Mouse (Mus musculus) testis, postnatal 14 days (tissue): ENCODE measurements around the gene Cybrd1.

Experiments
- DNase-seq: peaks from one replicate; pipeline ENCODE4 v3.0.0; 2021; ENCODE audit warnings: low spot score

Gene Cybrd1

DNA sequence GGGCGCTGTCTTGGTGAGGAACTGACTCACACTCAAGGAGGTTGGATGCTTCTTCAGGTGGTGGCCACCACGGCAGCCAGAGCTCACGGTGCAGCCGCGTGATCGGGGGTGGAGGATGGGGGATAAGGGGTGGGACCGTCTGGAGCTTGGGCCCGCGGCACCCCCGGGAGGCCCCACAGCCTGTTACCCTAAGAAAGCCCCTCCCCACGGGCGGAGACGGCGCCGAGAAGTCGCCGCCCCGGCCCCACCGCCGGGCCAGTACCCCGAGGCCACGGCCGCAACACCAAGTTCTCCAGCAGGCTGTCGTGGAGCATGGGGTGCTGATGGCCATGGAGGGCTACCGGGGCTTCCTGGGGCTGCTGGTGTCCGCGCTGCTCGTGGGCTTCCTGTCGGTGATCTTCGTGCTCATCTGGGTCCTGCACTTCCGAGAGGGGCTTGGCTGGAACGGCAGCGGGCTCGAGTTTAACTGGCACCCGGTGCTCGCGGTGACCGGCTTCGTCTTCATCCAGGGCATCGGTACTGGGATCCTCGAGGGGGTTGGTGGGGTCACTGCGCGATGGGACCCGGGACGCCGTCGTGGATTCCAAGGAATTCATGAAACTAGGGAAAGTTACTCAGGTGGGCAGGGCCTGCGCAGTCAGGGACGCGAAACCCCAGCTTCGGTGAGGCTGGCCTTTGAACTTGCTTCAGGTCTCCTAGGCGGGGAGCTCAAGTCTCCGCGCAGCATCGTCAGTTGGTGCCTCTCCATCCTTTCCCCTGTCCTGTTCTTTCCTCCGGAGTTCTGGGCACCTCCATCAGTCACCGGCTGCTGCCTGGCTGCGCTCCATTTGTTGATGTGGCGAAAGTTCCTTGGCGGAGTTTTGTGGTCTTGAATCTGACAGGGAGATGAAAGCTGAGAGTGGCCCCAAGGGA is at the start of gene Cybrd1:
Cybrd1 (plus strand) TSS at position 127 of the 912 bp plus-strand sequence.
- DNase-seq, result no peak

DNA sequence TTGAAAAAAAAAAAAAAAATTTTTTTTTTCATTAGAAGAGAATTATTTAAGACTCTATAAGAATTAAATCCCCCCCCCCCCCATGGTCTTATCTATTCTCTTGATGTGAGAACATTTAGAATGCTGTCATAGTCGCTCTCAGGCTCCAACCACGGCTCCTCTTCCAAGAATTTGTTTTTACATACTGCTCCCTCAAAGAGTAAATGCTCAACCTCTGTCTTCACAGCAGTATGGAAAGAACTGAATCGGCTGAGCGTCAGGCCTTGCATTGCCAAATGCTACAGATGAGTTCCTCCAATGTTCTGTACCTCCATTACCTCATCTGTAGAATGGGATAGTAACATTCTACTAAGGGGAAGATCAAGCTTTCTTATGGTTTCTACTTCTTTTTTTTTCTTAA is 46.1 kb upstream of the Cybrd1 start:
- DNase-seq, result no peak

DNA sequence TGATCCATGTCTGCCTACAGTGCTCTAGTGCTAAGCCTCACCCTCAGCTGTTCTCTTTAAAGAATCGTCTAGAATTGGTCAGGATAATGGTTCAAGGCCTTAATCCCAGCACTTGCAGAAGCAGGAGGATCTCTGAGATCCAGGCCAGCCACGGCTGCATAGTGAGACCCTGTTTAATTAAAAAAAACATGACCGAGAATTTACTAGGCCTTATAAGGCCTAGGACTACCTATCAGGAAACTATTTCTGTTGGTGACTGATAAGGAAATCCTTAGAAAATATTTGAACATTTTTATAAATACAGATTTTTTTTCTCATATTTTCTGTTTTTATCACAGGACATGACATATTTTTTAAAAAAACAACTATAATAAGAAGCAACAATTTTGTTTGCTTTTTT is 44.4 kb upstream of the Cybrd1 start:
- no peak for DNase-seq

DNA sequence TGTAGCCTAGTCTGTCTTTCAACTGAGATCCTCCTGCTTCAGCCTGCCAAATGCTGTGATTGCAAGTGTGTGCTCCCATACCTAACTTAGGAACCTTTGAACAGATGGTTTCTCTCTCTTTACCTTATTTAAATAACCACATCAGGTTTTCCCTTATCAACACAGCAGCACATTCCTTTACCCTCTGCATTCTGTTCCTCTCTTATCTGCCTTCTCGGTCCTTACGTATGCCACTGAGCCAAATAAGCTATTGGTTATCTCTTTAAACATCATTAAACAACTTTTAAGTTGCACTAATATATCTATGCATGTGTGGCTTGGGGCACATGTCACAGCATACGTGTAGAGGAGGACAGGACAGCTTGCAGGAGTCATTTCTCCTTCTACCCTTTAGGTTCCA is 43.9 kb upstream of the Cybrd1 start:
- DNase-seq, result no peak

DNA sequence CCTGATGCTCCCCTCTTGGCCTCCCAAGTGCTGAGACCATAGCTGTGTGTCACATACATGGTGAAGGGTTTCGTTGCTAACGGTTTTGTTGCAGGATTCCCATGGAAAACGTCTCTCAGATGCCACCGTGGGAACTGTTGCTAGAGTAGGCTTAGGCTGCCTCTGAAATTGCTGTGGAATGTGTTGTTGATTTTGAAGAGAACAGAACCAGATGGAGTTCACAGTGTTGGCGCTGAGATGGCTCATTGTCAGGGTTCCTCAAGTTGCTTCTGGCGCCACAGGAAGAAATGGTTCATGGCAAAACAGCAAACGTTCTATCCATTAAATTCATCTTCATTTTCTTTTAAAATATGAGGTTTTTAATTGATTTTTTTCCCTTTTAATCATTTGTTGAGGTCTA is 35.3 kb upstream of the Cybrd1 start:
- no peak for DNase-seq

- no peak for DNase-seq
These were observed 34.1 kb upstream of the Cybrd1 start for GRCm38 (mm10) chr2:71083454-71084193.

GRCm38 (mm10) chr2:71089766-71090165 is 28.0 kb upstream of the Cybrd1 start:
- no peak for DNase-seq

GRCm38 (mm10) chr2:71090660-71091445 is 26.9 kb upstream of the Cybrd1 start:
- DNase-seq, result no peak

DNA sequence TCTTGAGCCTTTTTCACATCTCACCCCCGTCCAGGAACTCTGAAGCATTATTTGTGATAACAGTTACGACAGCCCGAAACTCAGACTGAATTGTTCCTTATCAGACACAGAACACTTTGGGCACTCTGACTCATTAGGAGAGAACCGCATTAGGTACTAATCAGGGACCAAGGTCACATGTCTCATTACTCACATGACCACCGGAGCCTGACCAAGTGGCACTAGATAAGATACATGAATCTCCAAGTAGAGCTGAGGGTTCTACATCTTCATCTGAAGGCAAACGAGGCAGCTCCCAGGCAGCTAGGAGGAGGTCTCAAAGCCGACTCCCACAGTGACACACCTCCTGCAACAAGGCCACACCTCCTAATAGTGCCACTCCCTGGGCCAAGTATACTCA is 21.6 kb upstream of the Cybrd1 start:
- DNase-seq, result peak; percentile 31

DNA sequence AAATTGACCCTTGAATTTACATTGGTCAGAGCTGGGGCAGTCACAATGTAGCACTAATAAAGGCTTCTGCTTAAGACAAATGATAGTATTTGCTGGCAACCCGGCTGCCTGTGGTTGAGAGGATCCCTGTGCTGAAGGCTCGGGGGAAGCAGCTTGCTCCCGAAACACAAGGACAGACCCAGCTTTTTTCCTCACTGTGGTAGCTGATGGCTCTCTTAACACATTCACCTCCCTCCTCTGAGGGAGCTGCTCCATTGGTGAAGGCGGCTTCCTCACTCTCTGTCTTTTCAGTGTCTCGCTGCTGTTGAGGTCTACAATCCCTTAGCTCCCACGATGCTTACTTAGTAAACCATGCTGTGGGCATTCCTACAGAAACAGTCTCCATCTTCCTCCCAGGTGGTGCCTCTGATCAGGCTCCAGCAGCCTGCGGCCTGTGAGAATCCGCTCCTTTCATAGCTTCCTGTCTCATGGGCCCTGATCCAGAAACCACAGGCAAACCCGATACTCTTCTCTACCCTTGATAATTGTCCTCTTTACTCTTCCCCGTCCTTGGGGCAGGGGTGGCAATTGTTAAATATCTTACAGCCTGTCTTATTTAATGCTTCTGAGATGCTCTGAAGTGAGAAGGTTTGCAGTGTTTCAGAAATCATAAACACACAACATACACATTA is 15.0 kb upstream of the Cybrd1 start:
- no peak for DNase-seq

GRCm38 (mm10) chr2:71103292-71103680 is 14.4 kb upstream of the Cybrd1 start:
- no peak for DNase-seq

GRCm38 (mm10) chr2:71104696-71105095 is 13.0 kb upstream of the Cybrd1 start:
- DNase-seq, result no peak

- no peak for DNase-seq
These were observed 12.1 kb upstream of the Cybrd1 start for GRCm38 (mm10) chr2:71105469-71106215.

DNA sequence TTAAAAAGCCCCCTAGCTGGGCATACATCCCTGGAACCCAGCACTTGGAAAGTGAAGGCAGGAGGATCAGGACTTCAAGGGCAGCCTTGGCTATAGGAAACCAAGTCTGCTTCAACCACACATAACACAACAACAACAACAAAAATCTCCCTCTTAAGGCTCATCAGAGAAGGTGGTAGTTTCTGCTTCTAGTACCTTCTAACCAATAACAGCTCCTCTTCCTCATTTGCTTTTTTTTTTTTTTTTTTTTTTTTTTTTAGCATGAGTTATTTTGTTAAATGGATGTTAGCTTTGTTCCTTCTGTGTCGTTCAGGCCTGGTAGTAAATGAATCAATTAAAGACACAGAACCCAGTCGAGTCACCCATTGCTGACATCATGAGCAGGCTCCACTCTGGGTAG is 10.5 kb upstream of the Cybrd1 start:
- DNase-seq, result no peak

DNA sequence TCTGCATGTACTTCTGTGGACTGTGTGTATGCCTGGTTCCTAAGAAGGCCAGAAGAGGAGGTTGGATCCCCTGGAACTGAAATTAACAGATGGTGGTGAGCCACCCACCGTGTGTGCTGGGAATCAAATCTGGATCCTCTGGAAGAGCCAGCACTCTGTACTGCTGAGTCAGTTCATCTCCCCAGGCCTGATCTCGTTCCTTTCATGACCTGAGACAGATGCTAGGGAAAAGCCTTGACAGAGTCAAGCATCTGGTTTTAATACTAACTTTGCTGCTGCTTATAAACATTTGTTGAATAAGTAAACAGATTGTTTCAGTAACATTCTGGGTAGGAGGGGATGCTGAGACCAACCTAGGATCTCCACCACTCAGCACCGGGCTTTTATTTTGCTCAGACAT is 9.2 kb upstream of the Cybrd1 start:
- DNase-seq, result no peak

GRCm38 (mm10) chr2:71113489-71114171 is 4.1 kb upstream of the Cybrd1 start:
- no peak for DNase-seq

- DNase-seq, result no peak
These were observed 1.6 kb upstream of the Cybrd1 start for GRCm38 (mm10) chr2:71116151-71116550.

GRCm38 (mm10) chr2:71120844-71121243 is 3.1 kb downstream of the Cybrd1 start:
- DNase-seq, result no peak

DNA sequence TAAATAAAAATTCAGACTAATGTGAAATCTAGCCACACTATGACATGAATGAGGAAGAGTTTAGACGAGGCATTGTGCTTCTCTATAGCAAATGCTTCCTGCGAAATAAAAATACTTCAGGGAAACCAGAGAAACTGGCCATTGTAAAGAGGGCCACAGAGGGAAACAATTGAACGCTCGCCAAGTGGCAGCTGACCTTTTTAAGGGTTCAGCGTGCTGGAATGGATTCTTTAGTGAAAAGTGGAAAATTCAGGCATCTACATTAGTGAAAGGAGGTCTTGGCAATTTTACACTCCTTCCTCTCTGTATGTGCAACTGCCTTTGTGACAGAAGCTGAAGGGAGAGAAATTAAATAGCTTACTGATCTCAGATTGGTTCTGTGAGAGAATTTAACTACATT is 3.7 kb downstream of the Cybrd1 start:
- no peak for DNase-seq

GRCm38 (mm10) chr2:71122268-71123029 is 4.7 kb downstream of the Cybrd1 start:
- DNase-seq, result no peak
